Mouse (Mus musculus): ENCODE results near the gene Tep1. TPM values are rescaled to one million over a fixed set of nuclear protein-coding genes. Genes with fewer than 3 reads are reported as not detected.
A peak's percentile ranks its signal among the peaks of the same experiment; 100 is the strongest.

Gene Tep1
- total and polyA plus RNA-seq, 2 experiments from 2014 or later: 1.2 to 2.4 TPM

GRCm38 (mm10) chr14:50891621-50892020 lies 21.3 kb upstream of the Tep1 start:
- 94% methylated on average over 8 of the region's 8 CpGs for WGBS
- ATAC-seq: no peak
- Histone ChIP-seq H3K9me3 (ENCODE audit: low read length) (no peaks in the 10 kb centered on the region), H3K4me2 (ENCODE audit: low read depth) (no peak overlapping the region), H3K4me3 (ENCODE audit: low read depth, low read length) (no peak overlapping the region), H3K9ac (no peak overlapping the region), H3K27me3 (ENCODE audit: insufficient read depth, low read length) (no peaks in the 10 kb centered on the region), H3K36me3 (ENCODE audit: insufficient read depth) (no peaks in the 10 kb centered on the region), H3K4me1 (ENCODE audit: insufficient read depth) (no peaks in the 10 kb centered on the region; the same call in 1 of the 2 replicates), H3K27ac (ENCODE audit: low read depth, low read length) (no peak overlapping the region)
- TF ChIP-seq CTCF (IDR thresholded peaks at IDR 0.05; ENCODE audit: low read depth): no peak
- DNase-seq: no peak

- H3K4me1 ChIP-seq (ENCODE audit: insufficient read depth): no peaks in the 10 kb centered on the region
- DNase-seq (no peak), ATAC-seq (no peak)
- TF ChIP-seq CTCF (IDR thresholded peaks at IDR 0.05; ENCODE audit: low read depth): no peak
- H3K36me3 ChIP-seq (ENCODE audit: insufficient read depth): no peaks in the 10 kb centered on the region
- no peak overlapping the region for H3K9ac ChIP-seq
- H3K4me2 ChIP-seq (ENCODE audit: low read depth): no peak overlapping the region
- WGBS: 81% methylated on average over 6 of the region's 6 CpGs
- no peaks in the 10 kb centered on the region for H3K27me3 ChIP-seq (ENCODE audit: insufficient read depth, low read length)
- no peaks in the 10 kb centered on the region for H3K9me3 ChIP-seq (ENCODE audit: low read length)
- H3K27ac ChIP-seq (ENCODE audit: low read depth, low read length): no peak overlapping the region
- no peak overlapping the region for H3K4me3 ChIP-seq (ENCODE audit: low read depth, low read length)
These were observed 6.0 kb upstream of the Tep1 start for GRCm38 (mm10) chr14:50876236-50876950.

GRCm38 (mm10) chr14:50875591-50876230 lies 5.4 kb upstream of the Tep1 start:
- Histone ChIP-seq H3K9ac (no peak overlapping the region), H3K27ac (ENCODE audit: low read depth, low read length) (no peak overlapping the region), H3K4me3 (ENCODE audit: low read depth, low read length) (no peak overlapping the region), H3K36me3 (ENCODE audit: insufficient read depth) (no peaks in the 10 kb centered on the region), H3K9me3 (ENCODE audit: low read length) (no peaks in the 10 kb centered on the region), H3K4me1 (ENCODE audit: insufficient read depth) (0 out of 2 replicates have a peak, but pooled peaks cover under 1% of the 10 kb centered on the region), H3K27me3 (ENCODE audit: insufficient read depth, low read length) (no peaks in the 10 kb centered on the region), H3K4me2 (ENCODE audit: low read depth) (no peak overlapping the region)
- 83% methylated on average over 6 of the region's 6 CpGs for WGBS
- TF ChIP-seq CTCF (IDR thresholded peaks at IDR 0.05; ENCODE audit: low read depth): no peak
- DNase-seq: no peak
- ATAC-seq: no peak

GRCm38 (mm10) chr14:50875175-50875574 lies 4.8 kb upstream of the Tep1 start:
- no peak for TF ChIP-seq CTCF (IDR thresholded peaks at IDR 0.05; ENCODE audit: low read depth)
- 90% methylated on average over 3 of the region's 3 CpGs for WGBS
- no peak for ATAC-seq

GRCm38 (mm10) chr14:50871284-50871683 lies 924 bp upstream of the Tep1 start:
- WGBS: 89% methylated on average over 2 of the region's 2 CpGs
- TF ChIP-seq CTCF (IDR thresholded peaks at IDR 0.05; ENCODE audit: low read depth): no peak
- no peak overlapping the region for H3K9ac ChIP-seq
- H3K4me3 ChIP-seq (ENCODE audit: low read depth, low read length): no peak overlapping the region
- H3K27ac ChIP-seq (ENCODE audit: low read depth, low read length): no peak overlapping the region
- DNase-seq: no peak
- H3K4me1 ChIP-seq (ENCODE audit: insufficient read depth): 0 out of 2 replicates have a peak, but pooled peaks cover 5% of the 10 kb centered on the region
- H3K27me3 ChIP-seq (ENCODE audit: insufficient read depth, low read length): no peaks in the 10 kb centered on the region
- no peaks in the 10 kb centered on the region for H3K36me3 ChIP-seq (ENCODE audit: insufficient read depth)
- no peak for ATAC-seq
- no peaks in the 10 kb centered on the region for H3K9me3 ChIP-seq (ENCODE audit: low read length)
- H3K4me2 ChIP-seq (ENCODE audit: low read depth): no peak overlapping the region

More at GRCm38 (mm10) chr14:50875175-50875574, 4.8 kb upstream of the Tep1 start:
- Histone ChIP-seq H3K27ac (ENCODE audit: low read depth, low read length) (no peak overlapping the region), H3K27me3 (ENCODE audit: insufficient read depth, low read length) (no peaks in the 10 kb centered on the region), H3K9ac (no peak overlapping the region), H3K4me3 (ENCODE audit: low read depth, low read length) (no peak overlapping the region), H3K4me2 (ENCODE audit: low read depth) (no peak overlapping the region), H3K36me3 (ENCODE audit: insufficient read depth) (no peaks in the 10 kb centered on the region), H3K4me1 (ENCODE audit: insufficient read depth) (0 out of 2 replicates have a peak, but pooled peaks cover 5% of the 10 kb centered on the region), H3K9me3 (ENCODE audit: low read length) (no peaks in the 10 kb centered on the region)
- no peak for DNase-seq

- no peak for TF ChIP-seq CTCF (IDR thresholded peaks at IDR 0.05; ENCODE audit: low read depth)
- no peak for DNase-seq
- Histone ChIP-seq H3K4me2 (ENCODE audit: low read depth) (peak overlapping the region; percentile 71), H3K9ac (peak overlapping the region; percentile 43), H3K27ac (ENCODE audit: low read depth, low read length) (no peak overlapping the region), H3K27me3 (ENCODE audit: insufficient read depth, low read length) (no peaks in the 10 kb centered on the region), H3K4me1 (ENCODE audit: insufficient read depth) (0 out of 2 replicates have a peak, but pooled peaks cover 5% of the 10 kb centered on the region), H3K4me3 (ENCODE audit: low read depth, low read length) (peak overlapping the region; percentile 37), H3K9me3 (ENCODE audit: low read length) (no peaks in the 10 kb centered on the region), H3K36me3 (ENCODE audit: insufficient read depth) (no peaks in the 10 kb centered on the region)
- WGBS: 36% methylated on average over 5 of the region's 5 CpGs
- no peak for ATAC-seq
These were observed 414 bp upstream of the Tep1 start for GRCm38 (mm10) chr14:50870805-50871143.

GRCm38 (mm10) chr14:50868656-50869055 lies 1.7 kb downstream of the Tep1 start:
- ATAC-seq: no peak

More at GRCm38 (mm10) chr14:50868656-50869055, 1.7 kb downstream of the Tep1 start:
- Histone ChIP-seq H3K9me3 (ENCODE audit: low read length) (no peaks in the 10 kb centered on the region), H3K27ac (ENCODE audit: low read depth, low read length) (no peak overlapping the region), H3K27me3 (ENCODE audit: insufficient read depth, low read length) (no peaks in the 10 kb centered on the region), H3K36me3 (ENCODE audit: insufficient read depth) (no peaks in the 10 kb centered on the region), H3K4me1 (ENCODE audit: insufficient read depth) (0 out of 2 replicates have a peak, but pooled peaks cover 5% of the 10 kb centered on the region), H3K4me3 (ENCODE audit: low read depth, low read length) (no peak overlapping the region), H3K9ac (no peak overlapping the region), H3K4me2 (ENCODE audit: low read depth) (no peak overlapping the region)
- WGBS: 95% methylated on average over 5 of the region's 5 CpGs
- DNase-seq: no peak
- TF ChIP-seq CTCF (IDR thresholded peaks at IDR 0.05; ENCODE audit: low read depth): no peak
